Mouse (Mus musculus) hindbrain, postnatal 0 days (tissue): ENCODE results near the gene Zdhhc17. TPM values are rescaled to one million over a fixed set of nuclear protein-coding genes. Genes with fewer than 3 reads are reported as not detected.

ENCODE experiments used
- ATAC-seq: fragments of 200-750 bp; cut with Nextera tagmentation; 2 replicates; pipeline ENCODE4 v1.8.0; 2017; ENCODE audit warnings: mild to moderate bottlenecking, moderate TSS enrichment, moderate library complexity
- DNase-seq: peaks from one replicate; pipeline ENCODE4 v3.0.0-alpha.2; 2015; ENCODE audit warnings: low spot score
- H3K27ac ChIP-seq: fragments of 300-500 bp; sonication (generic); 2 replicates; pipeline ENCODE4 v1.5.1; 2014; ENCODE audit warnings: mild to moderate bottlenecking
- H3K27me3 ChIP-seq: fragments of 300-500 bp; sonication (generic); 2 replicates; pipeline ENCODE4 v1.6.1; 2014; ENCODE audit warnings: low read length, mixed read lengths; ENCODE audit not compliant: insufficient read depth
- H3K36me3 ChIP-seq: fragments of 300-500 bp; sonication (generic); 2 replicates; pipeline ENCODE4 v1.6.1; 2014; ENCODE audit warnings: low read length, mixed read lengths; ENCODE audit not compliant: insufficient read depth
- H3K4me1 ChIP-seq: fragments of 300-500 bp; sonication (generic); 2 replicates; pipeline ENCODE4 v1.6.1; 2014; ENCODE audit warnings: antibody characterized with exemption, low read length, mixed read lengths; ENCODE audit not compliant: insufficient read depth
- H3K4me2 ChIP-seq: fragments of 300-500 bp; sonication (generic); 2 replicates; pipeline ENCODE4 v1.6.1; 2014; ENCODE audit warnings: low read depth, mild to moderate bottlenecking, low read length, moderate library complexity, mixed read lengths
- H3K4me3 ChIP-seq: fragments of 300-500 bp; sonication (generic); 2 replicates; pipeline ENCODE4 v1.5.1; 2014; ENCODE audit warnings: low read length
- H3K9ac ChIP-seq: fragments of 300-500 bp; sonication (generic); replicated peaks from 2 replicates; pipeline ENCODE4 v1.6.1; 2014; ENCODE audit warnings: mild to moderate bottlenecking, low read length, moderate library complexity, mixed read lengths
- H3K9me3 ChIP-seq: fragments of 300-500 bp; sonication (generic); 2 replicates; pipeline ENCODE4 v1.6.1; 2016; ENCODE audit warnings: low read length, mixed read lengths
- CTCF ChIP-seq: IDR thresholded peaks from 2 replicates; pipeline ENCODE4 v1.5.1; 2016; ENCODE audit warnings: antibody characterized with exemption, control low read depth, low read depth
- WGBS: fragments of 180-500 bp; shearing (Covaris S2); extraction: QIAGEN DNeasy Blood & Tissue Kit; methylation state at CpG from one replicate; pipeline ENCODE4 v1.1.7; 2014; 5-methylcytosine and 5-hydroxymethylcytosine counted together
- polyA plus RNA-seq: library from polyadenylated mRNA; unstranded; fragments of >200 nt; fragmentation: Nextera tagmentation; extraction: Ambion mirVana; gene quantifications from 2 replicates; pipeline ENCODE4 v1.2.1, GENCODE M21; 2015
- total RNA-seq: library from RNA; depleted of rRNA; stranded (reverse); fragments of >200 nt; gene quantifications from 2 replicates; pipeline ENCODE4 v1.2.3, GENCODE M21; 2014

Gene Zdhhc17
- total and polyA plus RNA-seq, 2 experiments from 2014 or later, result 44.8 to 45.1 TPM

DNA sequence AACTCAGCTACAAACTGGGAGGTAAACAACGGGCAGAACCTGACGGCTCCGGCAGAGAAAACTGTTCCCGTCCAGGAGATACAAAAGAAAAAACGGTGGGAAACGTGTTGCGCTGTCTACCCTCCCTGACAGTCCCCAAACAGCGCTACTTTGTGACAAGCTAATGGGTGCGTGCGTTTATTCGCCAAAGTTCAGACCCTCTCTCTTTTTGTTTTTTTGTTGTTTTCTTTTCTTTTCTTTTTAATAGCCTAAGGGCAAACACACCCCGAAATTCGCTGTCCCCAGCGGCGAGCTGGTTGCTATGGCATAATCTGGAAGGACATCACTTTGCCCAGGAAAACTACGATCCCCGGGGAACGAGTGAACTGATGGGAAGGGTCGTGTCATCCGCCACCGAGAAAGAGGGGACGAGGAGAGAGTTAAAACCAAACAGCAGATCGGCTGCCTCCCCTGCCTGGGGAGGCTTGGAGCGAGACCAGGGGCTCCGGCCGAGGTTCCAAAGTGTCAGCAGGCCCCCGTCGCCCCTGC lies 763 bp downstream of the Zdhhc17 start:
- Histone ChIP-seq H3K4me3 (peak overlapping the region; percentile 97), H3K27ac (peak overlapping the region; percentile 99), H3K27me3 (no peaks in the 10 kb centered on the region), H3K9me3 (no peaks in the 10 kb centered on the region), H3K4me1 (peaks cover 12% of the 10 kb centered on the region; the same call in 1 of the 2 replicates), H3K36me3 (no peaks in the 10 kb centered on the region), H3K4me2 (peak overlapping the region; percentile 91), H3K9ac (peak overlapping the region; percentile 100)
- no peak for TF ChIP-seq CTCF
- DNase-seq (peak; percentile 65), ATAC-seq (no peak)
- under 1% methylated on average over 27 of the region's 28 CpGs for WGBS

- no peak overlapping the region; the same call in 1 of the 2 replicates for H3K4me3 ChIP-seq
- H3K4me1 ChIP-seq, result peaks cover 12% of the 10 kb centered on the region; the same call in 1 of the 2 replicates
- DNase-seq (no peak), ATAC-seq (no peak)
- TF ChIP-seq CTCF, result no peak
- WGBS, result 63% methylated on average over 4 of the region's 4 CpGs
- H3K9ac ChIP-seq, result 0 out of 2 replicates have a peak overlapping the region, but pooled peaks have one; percentile 24
- no peaks in the 10 kb centered on the region for H3K9me3 ChIP-seq
- no peak overlapping the region for H3K27ac ChIP-seq
- no peaks in the 10 kb centered on the region for H3K27me3 ChIP-seq
- H3K36me3 ChIP-seq, result no peaks in the 10 kb centered on the region
- H3K4me2 ChIP-seq, result peak overlapping the region; percentile 91
Observed at GRCm38 (mm10) chr10:111007687-111008086, 2.3 kb downstream of the Zdhhc17 start.

DNA sequence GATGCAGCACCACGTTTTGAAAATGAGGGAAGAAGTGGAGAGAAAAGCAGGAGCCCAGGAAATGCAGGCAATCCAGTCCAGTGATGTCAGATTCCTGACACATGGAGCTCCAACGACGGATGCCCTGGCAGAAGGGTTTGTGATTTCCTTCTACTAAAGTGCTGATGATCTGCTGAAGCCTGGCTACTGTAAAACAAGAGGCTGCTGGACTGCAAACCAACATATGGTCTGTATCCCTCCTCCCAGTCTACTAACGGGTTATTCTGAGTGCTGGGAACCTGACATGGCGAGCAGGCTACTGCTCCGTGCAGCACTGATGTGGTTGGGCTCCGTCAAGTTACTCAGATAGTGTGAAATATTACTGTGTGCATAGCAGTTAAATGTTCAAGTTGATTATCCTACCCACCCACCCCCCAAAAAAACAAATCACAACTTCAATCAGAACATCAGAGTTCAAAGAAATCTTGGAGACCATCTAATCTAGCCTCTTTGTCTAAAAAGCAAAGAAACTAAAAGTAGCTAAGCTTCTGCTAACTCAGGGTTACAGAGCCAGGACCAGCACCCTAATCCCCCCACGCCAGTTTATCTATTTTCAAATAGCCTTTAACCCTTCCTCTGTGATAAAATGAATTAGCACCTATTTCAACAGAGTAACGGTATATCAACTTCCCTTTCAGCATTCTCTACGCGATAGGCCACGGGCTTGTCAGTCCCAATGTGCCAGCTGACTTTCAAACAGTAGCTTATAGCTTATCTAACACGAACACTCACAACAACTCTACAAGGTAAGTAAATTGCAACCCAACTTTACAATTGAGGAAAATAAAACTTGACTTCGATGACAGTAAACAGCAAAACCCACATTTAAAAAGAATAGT lies 4.1 kb downstream of the Zdhhc17 start:
- H3K27me3 ChIP-seq, result no peaks in the 10 kb centered on the region
- no peak overlapping the region for H3K4me3 ChIP-seq
- no peak overlapping the region for H3K4me2 ChIP-seq
- no peaks in the 10 kb centered on the region for H3K36me3 ChIP-seq
- no peak for ATAC-seq
- no peaks in the 10 kb centered on the region for H3K9me3 ChIP-seq
- TF ChIP-seq CTCF, result no peak
- H3K9ac ChIP-seq, result no peak overlapping the region
- WGBS, result 67% methylated on average over 14 of the region's 14 CpGs
- H3K4me1 ChIP-seq, result peaks cover 12% of the 10 kb centered on the region; the same call in 1 of the 2 replicates
- DNase-seq, result no peak
- no peak overlapping the region; the same call in 1 of the 2 replicates for H3K27ac ChIP-seq

DNA sequence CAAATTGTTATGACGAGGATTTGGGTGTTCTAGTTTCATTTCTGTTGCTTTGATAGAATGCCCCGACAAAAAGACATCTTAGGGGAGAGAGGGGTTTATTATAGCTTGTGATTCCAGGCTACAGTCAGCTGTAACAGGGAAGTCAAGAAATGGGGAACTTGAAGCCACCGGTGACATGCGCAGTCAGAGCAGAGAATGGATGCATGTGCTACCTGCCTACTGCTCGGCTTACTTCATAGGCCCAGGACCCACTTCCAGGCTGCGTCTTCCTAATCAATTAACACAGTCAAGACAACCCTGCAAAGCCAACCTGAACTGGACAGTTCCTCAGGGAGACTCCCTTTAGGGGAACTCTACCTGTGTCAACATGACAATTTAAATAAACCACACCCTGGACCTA lies 5.7 kb downstream of the Zdhhc17 start:
- no peak for DNase-seq
- no peak for TF ChIP-seq CTCF
- 96% methylated on average over 6 of the region's 6 CpGs for WGBS
- ATAC-seq, result no peak
- Histone ChIP-seq H3K4me1 (peaks cover 12% of the 10 kb centered on the region; the same call in 1 of the 2 replicates), H3K36me3 (no peaks in the 10 kb centered on the region), H3K27ac (no peak overlapping the region), H3K9ac (no peak overlapping the region), H3K4me3 (no peak overlapping the region), H3K9me3 (no peaks in the 10 kb centered on the region), H3K27me3 (no peaks in the 10 kb centered on the region), H3K4me2 (no peak overlapping the region)

DNA sequence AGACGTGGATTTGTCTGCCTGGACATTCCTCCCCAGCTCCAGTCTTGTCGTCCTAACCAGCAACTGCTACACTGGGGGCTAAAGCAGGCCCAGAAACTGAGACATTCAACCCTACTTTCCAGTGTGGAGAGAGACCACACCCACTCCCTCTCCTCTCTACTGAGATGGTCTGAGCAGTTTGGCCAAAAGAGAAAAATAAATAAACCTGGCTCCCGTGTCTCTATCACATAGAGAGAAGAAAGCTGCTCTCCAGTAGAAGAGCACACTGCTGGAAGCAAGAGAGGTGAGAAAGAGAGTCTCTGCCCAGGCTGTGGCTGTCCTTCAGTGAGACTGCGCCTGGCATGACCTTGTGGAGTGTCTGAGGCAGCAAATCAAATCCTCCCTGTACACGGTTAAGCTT lies 10.7 kb downstream of the Zdhhc17 start:
- Histone ChIP-seq H3K9ac (no peak overlapping the region), H3K4me3 (no peak overlapping the region), H3K27ac (no peak overlapping the region), H3K9me3 (no peaks in the 10 kb centered on the region), H3K27me3 (no peaks in the 10 kb centered on the region), H3K36me3 (no peaks in the 10 kb centered on the region), H3K4me2 (no peak overlapping the region), H3K4me1 (no peaks in the 10 kb centered on the region)
- no peak for DNase-seq
- no peak for ATAC-seq
- TF ChIP-seq CTCF, result no peak
- WGBS, result 74% methylated on average over 5 of the region's 5 CpGs

- H3K4me3 ChIP-seq, result no peak overlapping the region
- ATAC-seq (no peak), DNase-seq (no peak)
- no peak overlapping the region for H3K9ac ChIP-seq
- TF ChIP-seq CTCF, result no peak
- no peak overlapping the region for H3K4me2 ChIP-seq
- WGBS, result 84% methylated on average over 6 of the region's 6 CpGs
- H3K4me1 ChIP-seq, result peaks cover 7% of the 10 kb centered on the region; the same call in 1 of the 2 replicates
- H3K27ac ChIP-seq, result no peak overlapping the region
- no peaks in the 10 kb centered on the region for H3K27me3 ChIP-seq
- no peaks in the 10 kb centered on the region for H3K36me3 ChIP-seq
- no peaks in the 10 kb centered on the region for H3K9me3 ChIP-seq
Observed at GRCm38 (mm10) chr10:110997180-110997579, 12.8 kb downstream of the Zdhhc17 start.

DNA sequence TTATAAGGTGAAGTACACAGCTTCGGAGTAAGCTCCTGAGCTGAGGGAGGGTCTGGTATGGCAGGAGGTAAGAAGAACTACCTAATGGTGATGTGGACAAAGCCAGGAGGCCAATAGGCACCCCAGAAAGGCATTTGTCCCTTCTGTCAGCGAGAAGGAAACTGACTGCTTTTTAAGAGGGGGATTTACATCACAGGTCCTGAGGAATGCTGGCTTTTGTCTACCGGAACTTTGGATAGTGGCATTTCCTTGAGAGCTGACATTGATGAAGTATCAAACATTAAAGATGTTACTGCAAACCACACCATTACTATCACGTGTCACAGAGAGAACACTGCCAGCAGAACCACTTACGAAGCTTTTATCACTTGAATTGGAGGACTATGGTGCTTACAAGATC lies 15.2 kb downstream of the Zdhhc17 start:
- H3K4me1 ChIP-seq, result peaks cover 17% of the 10 kb centered on the region
- 51% methylated on average over 5 of the region's 5 CpGs for WGBS
- no peak for TF ChIP-seq CTCF
- H3K4me2 ChIP-seq, result no peak overlapping the region
- H3K9ac ChIP-seq, result no peak overlapping the region
- no peaks in the 10 kb centered on the region for H3K36me3 ChIP-seq
- no peaks in the 10 kb centered on the region for H3K9me3 ChIP-seq
- H3K27me3 ChIP-seq, result no peaks in the 10 kb centered on the region
- ATAC-seq (no peak), DNase-seq (no peak)
- H3K4me3 ChIP-seq, result no peak overlapping the region
- H3K27ac ChIP-seq, result no peak overlapping the region
